Mouse (Mus musculus) liver, adult 2 months (tissue): ENCODE results near the gene Tmbim6.

Experiments used
- CTCF ChIP-seq: fragments of 200-500 bp; IDR thresholded peaks from 2 replicates; pipeline ENCODE4 v1.5.1; 2011; ENCODE audit warnings: low read depth, low read length, control low read depth
- POLR2A ChIP-seq: fragments of 200-500 bp; IDR thresholded peaks from 2 replicates; pipeline ENCODE4 v1.6.1; 2011; ENCODE audit warnings: low read length, control low read depth; ENCODE audit not compliant: insufficient read depth; ENCODE audit errors: extremely low read depth

DNA sequence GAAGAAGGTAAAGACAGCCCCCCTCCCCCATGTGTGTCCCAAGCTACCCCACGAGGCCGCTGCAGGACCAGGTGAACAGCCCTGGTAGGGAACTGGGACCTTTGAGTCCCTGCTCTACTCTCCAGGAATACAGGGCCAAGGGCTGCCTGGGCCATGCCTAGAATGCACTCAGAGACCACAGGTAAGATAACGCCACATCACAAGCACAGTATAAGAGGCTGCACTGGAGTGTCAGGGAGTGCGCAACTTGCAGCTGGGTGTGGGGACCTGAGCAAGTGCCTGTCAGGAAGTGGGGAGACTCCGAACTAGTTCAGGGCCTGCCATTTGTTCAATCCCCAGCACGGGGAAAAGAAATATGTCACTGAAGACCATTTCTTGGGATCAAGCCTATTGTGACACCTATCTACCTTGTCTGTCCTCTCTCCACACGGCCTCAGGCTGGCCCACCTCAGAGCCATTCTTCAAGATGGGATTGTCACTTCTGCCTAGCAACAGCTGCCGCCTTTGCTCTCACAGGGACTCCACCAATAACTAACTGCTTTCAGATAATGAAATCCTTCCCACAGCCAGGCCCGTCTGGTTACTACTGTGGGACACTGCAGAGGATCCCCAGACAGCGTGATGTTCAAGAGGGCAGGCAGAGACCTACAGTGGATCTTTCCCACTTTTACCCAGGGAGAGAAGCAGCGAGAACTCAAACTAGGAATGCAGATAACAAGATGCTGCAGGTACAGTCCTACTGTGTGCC is 60.6 kb downstream of the Tmbim6 start:
- TF ChIP-seq POLR2A = no peak
- TF ChIP-seq CTCF = no peak
